Mouse (Mus musculus): ENCODE measurements around the gene Ifitm1. TPM values are rescaled to one million over a fixed set of nuclear protein-coding genes. Genes with fewer than 3 reads are reported as not detected.

Ifitm1 gene
- polyA plus RNA-seq, 1 experiment from 2014 or later: 91.5 TPM

Other genes starting within 250 kb of the Ifitm1 start
- not detected in 2 replicates for gene Cyp2e1, start 203.5 kb upstream of the Ifitm1 start, polyA plus RNA-seq (2015; fragmentation: Nextera tagmentation; extraction: Ambion mirVana)
- 0.23 TPM in 1 of 2 replicates, not detected in the other for gene Syce1, start 179.4 kb upstream of the Ifitm1 start, polyA plus RNA-seq (2015; fragmentation: Nextera tagmentation; extraction: Ambion mirVana)
- 1.7 and 2.1 TPM in 2 replicates for gene Zfp941, start 145.0 kb upstream of the Ifitm1 start, polyA plus RNA-seq (2015; fragmentation: Nextera tagmentation; extraction: Ambion mirVana)
- 4.2 and 5.3 TPM in 2 replicates for gene Urah, start 132.2 kb upstream of the Ifitm1 start, polyA plus RNA-seq (2015; fragmentation: Nextera tagmentation; extraction: Ambion mirVana)
- not detected in 2 replicates for gene Scgb1c1, start 121.7 kb upstream of the Ifitm1 start, polyA plus RNA-seq (2015; fragmentation: Nextera tagmentation; extraction: Ambion mirVana)
- gene Odf3, start 119.4 kb upstream of the Ifitm1 start, polyA plus RNA-seq (2015; fragmentation: Nextera tagmentation; extraction: Ambion mirVana): 0.25 TPM in 1 of 2 replicates, not detected in the other
- gene Gm45785, start 110.9 kb upstream of the Ifitm1 start, polyA plus RNA-seq (2015; fragmentation: Nextera tagmentation; extraction: Ambion mirVana): not detected in 2 replicates
- gene Ric8a, start 110.3 kb upstream of the Ifitm1 start, polyA plus RNA-seq (2015; fragmentation: Nextera tagmentation; extraction: Ambion mirVana): 72.4 and 72.6 TPM in 2 replicates
- 56.4 and 68.1 TPM in 2 replicates for gene Bet1l, start 109.6 kb upstream of the Ifitm1 start, polyA plus RNA-seq (2015; fragmentation: Nextera tagmentation; extraction: Ambion mirVana)
- 237 and 261 TPM in 2 replicates for gene Psmd13, start 85.3 kb upstream of the Ifitm1 start, polyA plus RNA-seq (2015; fragmentation: Nextera tagmentation; extraction: Ambion mirVana)
- 24.8 and 28.9 TPM in 2 replicates for gene Sirt3, start 84.9 kb upstream of the Ifitm1 start, polyA plus RNA-seq (2015; fragmentation: Nextera tagmentation; extraction: Ambion mirVana)
- gene Cox8b, start 66.8 kb upstream of the Ifitm1 start, polyA plus RNA-seq (2015; fragmentation: Nextera tagmentation; extraction: Ambion mirVana): 1.2 and 1.9 TPM in 2 replicates
- gene Nlrp6, start 46.3 kb upstream of the Ifitm1 start, polyA plus RNA-seq (2015; fragmentation: Nextera tagmentation; extraction: Ambion mirVana): 0.20 and 0.30 TPM in 2 replicates
- gene Pgghg, start 25.8 kb upstream of the Ifitm1 start, polyA plus RNA-seq (2015; fragmentation: Nextera tagmentation; extraction: Ambion mirVana): 25.1 and 25.7 TPM in 2 replicates
- gene Ifitm5, start 16.9 kb upstream of the Ifitm1 start, polyA plus RNA-seq (2015; fragmentation: Nextera tagmentation; extraction: Ambion mirVana): 32.4 and 56.7 TPM in 2 replicates
- gene Gm45717, start 11.3 kb upstream of the Ifitm1 start, polyA plus RNA-seq (2015; fragmentation: Nextera tagmentation; extraction: Ambion mirVana): 1.1 TPM in 1 of 2 replicates, not detected in the other
- gene Ifitm2, start 11.2 kb upstream of the Ifitm1 start, polyA plus RNA-seq (2015; fragmentation: Nextera tagmentation; extraction: Ambion mirVana): 1,314 and 1,591 TPM in 2 replicates
- 98.1 and 109 TPM in 2 replicates for gene Ifitm3, start 43.5 kb downstream of the Ifitm1 start, polyA plus RNA-seq (2015; fragmentation: Nextera tagmentation; extraction: Ambion mirVana)
- 0.45 TPM in 1 of 2 replicates, not detected in the other for gene Ifitm6, start 50.7 kb downstream of the Ifitm1 start, polyA plus RNA-seq (2015; fragmentation: Nextera tagmentation; extraction: Ambion mirVana)
- gene Gm17387, start 61.9 kb downstream of the Ifitm1 start, polyA plus RNA-seq (2015; fragmentation: Nextera tagmentation; extraction: Ambion mirVana): not detected in 2 replicates
- 26.4 and 27.4 TPM in 2 replicates for gene B4galnt4, start 93.9 kb downstream of the Ifitm1 start, polyA plus RNA-seq (2015; fragmentation: Nextera tagmentation; extraction: Ambion mirVana)
- gene Pkp3, start 111.0 kb downstream of the Ifitm1 start, polyA plus RNA-seq (2015; fragmentation: Nextera tagmentation; extraction: Ambion mirVana): 36.1 and 46.2 TPM in 2 replicates
- gene Sigirr, start 133.4 kb downstream of the Ifitm1 start, polyA plus RNA-seq (2015; fragmentation: Nextera tagmentation; extraction: Ambion mirVana): 2.4 and 3.8 TPM in 2 replicates
- 5.2 TPM in 2 replicates for gene Ano9, start 150.6 kb downstream of the Ifitm1 start, polyA plus RNA-seq (2015; fragmentation: Nextera tagmentation; extraction: Ambion mirVana)
- 70.8 and 76.0 TPM in 2 replicates for gene Ptdss2, start 155.2 kb downstream of the Ifitm1 start, polyA plus RNA-seq (2015; fragmentation: Nextera tagmentation; extraction: Ambion mirVana)
- gene Rnh1, start 205.6 kb downstream of the Ifitm1 start, polyA plus RNA-seq (2015; fragmentation: Nextera tagmentation; extraction: Ambion mirVana): 111 and 118 TPM in 2 replicates
- gene Hras, start 226.8 kb downstream of the Ifitm1 start, polyA plus RNA-seq (2015; fragmentation: Nextera tagmentation; extraction: Ambion mirVana): 99.8 and 110 TPM in 2 replicates
- gene Lrrc56, start 226.9 kb downstream of the Ifitm1 start, polyA plus RNA-seq (2015; fragmentation: Nextera tagmentation; extraction: Ambion mirVana): 11.6 and 13.3 TPM in 2 replicates
- gene Lmntd2, start 246.9 kb downstream of the Ifitm1 start, polyA plus RNA-seq (2015; fragmentation: Nextera tagmentation; extraction: Ambion mirVana): 2.8 and 3.4 TPM in 2 replicates
- 32.9 and 40.0 TPM in 2 replicates for gene Rassf7, start 248.6 kb downstream of the Ifitm1 start, polyA plus RNA-seq (2015; fragmentation: Nextera tagmentation; extraction: Ambion mirVana)